In the genomic region with DNA sequence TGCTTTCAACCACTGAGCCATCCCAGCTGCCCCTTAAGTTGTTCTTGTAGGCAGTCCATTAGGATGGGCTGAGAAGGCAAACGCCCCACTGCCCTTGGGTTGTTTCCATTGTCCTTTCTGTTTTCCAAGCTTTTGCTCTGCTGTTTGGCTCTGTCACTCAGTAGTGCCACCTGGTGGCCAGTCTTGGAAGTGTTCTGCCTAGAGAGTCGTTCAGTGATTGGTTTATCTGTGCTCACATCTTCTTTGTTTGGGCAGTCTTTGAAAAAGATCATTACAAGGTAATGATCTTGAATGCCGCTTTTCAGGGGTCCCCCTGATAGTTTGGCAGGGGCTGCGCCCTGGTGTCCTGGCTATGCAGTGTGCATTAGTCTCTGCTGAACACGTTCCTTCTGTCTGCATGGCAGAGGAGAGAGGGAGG, we compare ENCODE assay signal across 8 mouse cellular contexts. TPM values are rescaled to one million over a fixed set of nuclear protein-coding genes. Genes with fewer than 3 reads are reported as not detected.
DNase-seq lines count a peak whose midpoint lies in the region; ATAC-seq and TF ChIP-seq lines count a peak whose summit lies in the region.

No protein-coding gene starts in this region.

- no peak overlapping the region for H3K4me3 ChIP-seq in midbrain, embryonic 11.5 days (ENCODE audit: low read depth, low read length)
- H3K4me3 ChIP-seq in midbrain, embryonic 15.5 days, result no peak overlapping the region
- H3K4me3 ChIP-seq in limb, embryonic 10.5 days, result no peak overlapping the region
- no peak overlapping the region for H3K4me3 ChIP-seq in neural tube, embryonic 12.5 days
- no peak overlapping the region for H3K4me3 ChIP-seq in testis, adult 2 months (ENCODE audit: control insufficient read depth, low read depth, low read length)

- no peak overlapping the region for H3K9ac ChIP-seq in midbrain, embryonic 11.5 days (ENCODE audit: low read length)
- no peak overlapping the region for H3K9ac ChIP-seq in midbrain, embryonic 15.5 days
- no peak overlapping the region for H3K9ac ChIP-seq in neural tube, embryonic 12.5 days

- no peak overlapping the region for H3K27ac ChIP-seq in midbrain, embryonic 11.5 days (ENCODE audit: low read depth, low read length)
- H3K27ac ChIP-seq in midbrain, embryonic 15.5 days, result no peak overlapping the region
- H3K27ac ChIP-seq in limb, embryonic 10.5 days, result peak overlapping the region; percentile 37; the same call in 1 of the 2 replicates
- no peak overlapping the region for H3K27ac ChIP-seq in neural tube, embryonic 12.5 days
- peak overlapping the region; percentile 49 for H3K27ac ChIP-seq in testis, adult 2 months (ENCODE audit: control insufficient read depth, insufficient read depth, low read depth, low read length)

- peak; percentile 99 for DNase-seq in midbrain, embryonic 11.5 days (ENCODE audit: low spot score, missing footprints)
- peak; percentile 12 for DNase-seq in cerebellum, adult 11-12 months
- DNase-seq in limb, embryonic 10.5 days (ENCODE audit: low spot score), result peak; percentile 88

- WGBS in midbrain, embryonic 11.5 days, result 22% methylated on average over 5 of the region's 5 CpGs
- WGBS in midbrain, embryonic 15.5 days, result 17% methylated on average over 5 of the region's 5 CpGs
- 37% methylated on average over 5 of the region's 5 CpGs for WGBS in limb, embryonic 10.5 days
- WGBS in neural tube, embryonic 12.5 days, result 18% methylated on average over 5 of the region's 5 CpGs

- TF ChIP-seq POLR2A in testis, adult 2 months (IDR thresholded peaks at IDR 0.05; ENCODE audit: control insufficient read depth, low read depth, low read length), result no peak

- peak; percentile 69 for ATAC-seq in midbrain, embryonic 11.5 days (ENCODE audit: low FRiP score)
- no peak for ATAC-seq in midbrain, embryonic 15.5 days (replicated peaks)
- ATAC-seq in frontal cortex, adult (ENCODE audit: low TSS enrichment), result peak; percentile 44; the same call in 1 of the 2 replicates
- ATAC-seq in inflammation-experienced regulatory T-cells, adult 6 months, result peak; percentile 72
- peak; percentile 53 for ATAC-seq in neural tube, embryonic 12.5 days (ENCODE audit: low FRiP score, low read depth)

- no peak overlapping the region for H3K4me2 ChIP-seq in midbrain, embryonic 11.5 days
- H3K4me2 ChIP-seq in midbrain, embryonic 15.5 days, result no peak overlapping the region
- H3K4me2 ChIP-seq in neural tube, embryonic 12.5 days (replicated peaks), result 0 out of 2 replicates have a peak overlapping the region, but pooled peaks have one; percentile 28

- peak; percentile 54 for TF ChIP-seq CTCF in testis, adult 2 months (IDR thresholded peaks at IDR 0.05; ENCODE audit: control insufficient read depth, insufficient read depth, insufficient replicate concordance, low read depth, low read length)

- no peaks in the 10 kb centered on the region for H3K9me3 ChIP-seq in midbrain, embryonic 11.5 days (ENCODE audit: control insufficient read depth, low read length)
- H3K9me3 ChIP-seq in midbrain, embryonic 15.5 days, result no peaks in the 10 kb centered on the region
- no peaks in the 10 kb centered on the region for H3K9me3 ChIP-seq in limb, embryonic 10.5 days (replicated peaks)
- no peaks in the 10 kb centered on the region for H3K9me3 ChIP-seq in neural tube, embryonic 12.5 days

- no peaks in the 10 kb centered on the region for H3K36me3 ChIP-seq in midbrain, embryonic 11.5 days (ENCODE audit: control insufficient read depth, insufficient read depth, low read length)
- H3K36me3 ChIP-seq in midbrain, embryonic 15.5 days (replicated peaks), result no peaks in the 10 kb centered on the region
- 0 out of 2 replicates have a peak, but pooled peaks cover 5% of the 10 kb centered on the region for H3K36me3 ChIP-seq in limb, embryonic 10.5 days
- H3K36me3 ChIP-seq in neural tube, embryonic 12.5 days, result no peaks in the 10 kb centered on the region; the same call in 1 of the 2 replicates
- H3K36me3 ChIP-seq in testis, adult 2 months (ENCODE audit: control insufficient read depth, insufficient read depth, low read length), result no peaks in the 10 kb centered on the region

- no peaks in the 10 kb centered on the region for H3K27me3 ChIP-seq in midbrain, embryonic 11.5 days (ENCODE audit: control insufficient read depth, insufficient read depth, low read length)
- H3K27me3 ChIP-seq in midbrain, embryonic 15.5 days (replicated peaks), result no peaks in the 10 kb centered on the region
- H3K27me3 ChIP-seq in limb, embryonic 10.5 days (ENCODE audit: low read depth, poor library complexity, severe bottlenecking), result no peaks in the 10 kb centered on the region
- no peaks in the 10 kb centered on the region for H3K27me3 ChIP-seq in neural tube, embryonic 12.5 days (replicated peaks)
- no peaks in the 10 kb centered on the region for H3K27me3 ChIP-seq in testis, adult 2 months (ENCODE audit: control insufficient read depth, insufficient read depth, low read length)

- no peaks in the 10 kb centered on the region for H3K4me1 ChIP-seq in midbrain, embryonic 11.5 days (ENCODE audit: control insufficient read depth, insufficient read depth, low read length)
- H3K4me1 ChIP-seq in midbrain, embryonic 15.5 days, result no peaks in the 10 kb centered on the region
- no peaks in the 10 kb centered on the region for H3K4me1 ChIP-seq in limb, embryonic 10.5 days
- H3K4me1 ChIP-seq in neural tube, embryonic 12.5 days, result no peaks in the 10 kb centered on the region
- H3K4me1 ChIP-seq in testis, adult 2 months (ENCODE audit: control insufficient read depth, insufficient read depth, low read length), result peaks cover 4% of the 10 kb centered on the region; the same call in 1 of the 2 replicates

RNA-seq across cellular contexts. Expression of a gene that starts 28.9 kb away (rescaled TPM):
- polyA plus RNA-seq in midbrain, embryonic 11.5 days (2014; fragmentation: Nextera tagmentation; extraction: Ambion mirVana), result 128 and 140 TPM in 2 replicates
- 20.6 and 21.8 TPM in 2 replicates for polyA plus RNA-seq in midbrain, embryonic 15.5 days (2015; fragmentation: Nextera tagmentation; extraction: Ambion mirVana)
- polyA plus RNA-seq in inflammation-experienced regulatory T-cells, adult 6 months (2017; shearing (Covaris generic)), result 10 to 100 TPM in 1 of 3 experiments, 1 to 10 TPM in 2; 8.7 to 12.1 (median 9.5) TPM
- polyA plus RNA-seq in limb, embryonic 10.5 days (2016; fragmentation: Nextera tagmentation; extraction: Ambion mirVana), result 58.5 and 61.6 TPM in 2 replicates
- 50.3 and 57.8 TPM in 2 replicates for polyA plus RNA-seq in neural tube, embryonic 12.5 days (2016; fragmentation: Nextera tagmentation; extraction: Ambion mirVana)
- polyA plus RNA-seq in testis, adult 2 months (2012; rRNA removed), result 5.9 TPM in 2 replicates

RNA-seq across cellular contexts. Expression of a gene that starts 48.0 kb away (rescaled TPM):
- 2.5 and 2.8 TPM in 2 replicates for polyA plus RNA-seq in midbrain, embryonic 11.5 days (2014; fragmentation: Nextera tagmentation; extraction: Ambion mirVana)
- 2.4 and 2.7 TPM in 2 replicates for polyA plus RNA-seq in midbrain, embryonic 15.5 days (2015; fragmentation: Nextera tagmentation; extraction: Ambion mirVana)
- polyA plus RNA-seq in inflammation-experienced regulatory T-cells, adult 6 months (2017; shearing (Covaris generic)), result under 1 TPM; 0.49 to 0.87 (median 0.86) TPM
- 4.4 and 4.6 TPM in 2 replicates for polyA plus RNA-seq in limb, embryonic 10.5 days (2016; fragmentation: Nextera tagmentation; extraction: Ambion mirVana)
- polyA plus RNA-seq in neural tube, embryonic 12.5 days (2016; fragmentation: Nextera tagmentation; extraction: Ambion mirVana), result 4.1 TPM in 2 replicates
- polyA plus RNA-seq in testis, adult 2 months (2012; rRNA removed), result 2.6 and 3.3 TPM in 2 replicates

Comparison
In these comparisons a context has a peak if more than half of its experiments do, and no peak if none do; other contexts are left out.
1. DNase-seq: peak in every context shown above with its lines; median percentile 99 in midbrain, embryonic 11.5 days; 88 in limb, embryonic 10.5 days; 12 in cerebellum, adult 11-12 months.
2. H3K27ac ChIP-seq: peak in limb, embryonic 10.5 days (single experiment) and testis, adult 2 months (single experiment); none in midbrain, embryonic 11.5 days (single experiment), midbrain, embryonic 15.5 days (single experiment) and neural tube, embryonic 12.5 days (single experiment).